Mouse (Mus musculus): ENCODE data around the gene Tspan18. TPM values are rescaled to one million over a fixed set of nuclear protein-coding genes. Genes with fewer than 3 reads are reported as not detected.

The Tspan18 gene
- polyA plus RNA-seq, 1 experiment: 43.9 TPM

- TF ChIP-seq POLR2A (IDR thresholded peaks at IDR 0.05; ENCODE audit: borderline replicate concordance, extremely low read depth, insufficient read depth, insufficient read length, poor library complexity, severe bottlenecking) (no peak), CTCF (IDR thresholded peaks at IDR 0.05; ENCODE audit: borderline replicate concordance, extremely low read depth, insufficient read depth, insufficient read length) (no peak)
- no peak for DNase-seq (ENCODE audit: low read depth)
These were observed 102.2 kb downstream of the Tspan18 start for GRCm38 (mm10) chr2:93232141-93232540.

GRCm38 (mm10) chr2:93228480-93228824 is 105.9 kb downstream of the Tspan18 start:
- TF ChIP-seq POLR2A (IDR thresholded peaks at IDR 0.05; ENCODE audit: borderline replicate concordance, extremely low read depth, insufficient read depth, insufficient read length, poor library complexity, severe bottlenecking): no peak
- TF ChIP-seq CTCF (IDR thresholded peaks at IDR 0.05; ENCODE audit: borderline replicate concordance, extremely low read depth, insufficient read depth, insufficient read length): no peak
- peak; percentile 93 for DNase-seq (ENCODE audit: low read depth)

DNA sequence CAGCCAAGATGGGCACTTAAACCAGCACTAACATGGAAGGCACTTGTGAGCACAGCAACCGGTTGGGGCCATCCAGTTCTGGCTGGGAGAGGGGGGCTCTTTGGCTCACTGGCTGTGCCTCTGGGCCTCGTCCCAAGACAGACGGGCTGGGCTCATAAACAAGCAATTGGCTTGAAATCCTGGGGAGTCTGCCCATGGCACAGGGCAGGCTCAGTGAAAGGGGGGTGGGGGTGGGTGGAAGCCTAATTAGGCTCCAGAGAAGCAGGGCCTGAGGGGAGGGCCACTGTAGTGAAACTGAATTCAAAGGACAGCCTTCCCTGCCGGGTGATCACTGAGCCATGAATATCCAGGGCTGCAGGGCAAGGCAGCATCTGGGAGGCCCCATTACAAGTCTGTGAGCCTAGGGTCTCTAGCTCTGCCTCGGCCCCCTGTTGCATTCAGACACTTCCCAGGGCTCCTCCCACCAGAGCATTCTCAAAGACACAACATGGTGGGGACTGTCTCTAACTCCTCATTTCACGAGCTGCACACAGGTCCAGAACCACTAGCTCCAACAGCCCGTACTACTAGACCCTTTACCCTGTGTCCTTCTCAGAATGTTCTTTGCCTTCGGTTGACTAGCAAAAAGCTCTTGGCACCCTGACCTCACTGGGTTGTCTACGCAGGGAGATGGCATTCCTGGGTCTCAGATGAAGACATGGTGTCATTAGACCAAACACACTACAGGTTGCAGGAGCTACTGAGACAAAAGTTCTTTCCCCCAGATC is 106.4 kb downstream of the Tspan18 start:
- TF ChIP-seq POLR2A (IDR thresholded peaks at IDR 0.05; ENCODE audit: borderline replicate concordance, extremely low read depth, insufficient read depth, insufficient read length, poor library complexity, severe bottlenecking): no peak
- DNase-seq (ENCODE audit: low read depth): peak; percentile 97

DNA sequence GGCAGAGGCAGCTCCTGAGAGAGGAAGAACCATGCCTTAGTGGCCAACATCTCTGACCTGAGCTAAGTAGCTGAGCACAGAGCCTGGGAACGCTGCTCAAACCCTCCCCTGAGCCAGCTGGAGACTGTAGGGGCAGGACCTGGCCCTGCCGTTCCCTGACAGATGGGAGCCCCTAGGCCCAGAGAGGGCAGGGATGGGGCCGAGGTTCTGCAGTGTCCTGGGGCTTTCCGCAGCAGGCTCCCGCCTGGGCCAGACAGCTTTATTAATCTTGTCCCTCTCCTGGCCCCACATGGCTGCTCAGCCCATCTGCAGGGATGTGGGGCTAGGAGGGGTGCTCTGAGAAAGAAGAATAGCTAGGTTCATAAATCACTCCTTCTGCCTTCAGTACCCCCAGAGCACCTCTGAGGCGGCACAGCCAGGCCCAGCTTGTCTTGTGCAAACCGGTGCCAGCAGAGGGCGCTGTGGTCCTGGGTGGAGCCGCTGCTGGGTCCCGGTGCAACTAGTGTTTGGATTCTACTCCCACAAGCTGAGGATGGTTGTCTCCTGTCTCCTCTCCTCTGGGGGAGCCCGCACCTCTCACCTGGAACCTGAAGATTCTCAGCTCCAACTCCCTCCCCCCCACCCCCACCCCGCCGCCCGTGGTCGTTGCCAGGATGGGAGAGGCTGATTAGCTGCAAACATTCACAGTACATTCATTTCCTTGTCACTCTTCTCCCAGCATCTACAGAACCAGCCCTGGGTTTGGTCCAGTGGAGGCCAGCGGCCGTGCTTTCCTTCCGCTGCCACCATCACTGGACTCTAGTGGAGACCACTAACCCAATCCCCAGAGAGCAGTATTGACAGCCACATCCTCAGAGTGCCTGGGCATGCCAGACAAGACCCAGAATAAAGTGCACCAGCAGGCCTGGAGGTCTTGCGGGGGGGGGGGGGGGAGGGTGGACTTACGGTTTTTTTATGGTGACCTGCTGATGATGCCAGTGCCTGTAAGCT is 107.4 kb downstream of the Tspan18 start:
- TF ChIP-seq CTCF (IDR thresholded peaks at IDR 0.05; ENCODE audit: borderline replicate concordance, extremely low read depth, insufficient read depth, insufficient read length) (peak; percentile 99), POLR2A (IDR thresholded peaks at IDR 0.05; ENCODE audit: borderline replicate concordance, extremely low read depth, insufficient read depth, insufficient read length, poor library complexity, severe bottlenecking) (no peak)
- peak; percentile 94 for DNase-seq (ENCODE audit: low read depth)

DNA sequence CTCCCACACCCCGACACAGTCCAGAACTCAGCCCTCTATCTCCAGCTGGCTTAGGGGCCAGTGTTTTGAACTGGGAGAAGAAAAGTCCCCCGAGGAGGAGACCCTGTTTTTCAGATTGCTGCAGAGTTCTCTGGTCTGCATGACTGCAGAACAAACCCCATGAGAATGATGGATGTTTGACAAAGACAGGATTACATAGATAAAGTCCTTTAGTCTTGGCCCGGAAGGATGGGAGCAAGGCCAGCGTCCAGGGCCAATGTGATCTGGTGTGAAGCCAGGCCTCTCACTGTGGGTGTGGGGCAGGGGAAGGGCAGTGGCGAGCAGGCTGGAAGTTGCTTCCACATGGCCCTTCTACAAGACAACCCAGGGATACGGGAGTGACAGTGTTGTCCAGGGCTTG is 110.8 kb downstream of the Tspan18 start:
- TF ChIP-seq POLR2A (IDR thresholded peaks at IDR 0.05; ENCODE audit: borderline replicate concordance, extremely low read depth, insufficient read depth, insufficient read length, poor library complexity, severe bottlenecking): no peak
- TF ChIP-seq CTCF (IDR thresholded peaks at IDR 0.05; ENCODE audit: borderline replicate concordance, extremely low read depth, insufficient read depth, insufficient read length): no peak
- no peak for DNase-seq (ENCODE audit: low read depth)

GRCm38 (mm10) chr2:93220447-93220846 is 113.9 kb downstream of the Tspan18 start:
- no peak for DNase-seq (ENCODE audit: low read depth)

DNA sequence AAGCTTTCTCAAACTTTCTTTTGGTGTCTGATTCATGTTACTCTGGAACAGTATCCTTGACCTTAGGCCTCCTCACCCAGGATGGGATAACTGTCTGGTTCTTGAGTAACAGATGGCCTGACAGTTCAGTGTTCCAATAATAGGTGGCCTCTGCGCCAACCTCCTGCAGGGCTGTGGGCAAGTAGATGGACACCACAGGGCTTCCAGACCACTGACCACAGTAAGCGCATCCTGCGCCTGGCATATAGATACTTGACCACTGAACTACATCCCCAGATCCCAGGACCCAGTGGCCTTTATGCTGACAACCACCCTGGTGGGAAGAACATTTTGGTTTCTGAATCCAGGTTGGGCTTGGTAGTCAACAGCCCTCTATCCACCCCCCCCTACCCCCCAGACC is 114.7 kb downstream of the Tspan18 start:
- DNase-seq (ENCODE audit: low read depth): no peak
- TF ChIP-seq CTCF (IDR thresholded peaks at IDR 0.05; ENCODE audit: borderline replicate concordance, extremely low read depth, insufficient read depth, insufficient read length) (no peak), POLR2A (IDR thresholded peaks at IDR 0.05; ENCODE audit: borderline replicate concordance, extremely low read depth, insufficient read depth, insufficient read length, poor library complexity, severe bottlenecking) (no peak)

More at GRCm38 (mm10) chr2:93220447-93220846, 113.9 kb downstream of the Tspan18 start:
- TF ChIP-seq POLR2A (IDR thresholded peaks at IDR 0.05; ENCODE audit: borderline replicate concordance, extremely low read depth, insufficient read depth, insufficient read length, poor library complexity, severe bottlenecking) (no peak), CTCF (IDR thresholded peaks at IDR 0.05; ENCODE audit: borderline replicate concordance, extremely low read depth, insufficient read depth, insufficient read length) (peak; percentile 32; the same call in 1 of the 2 replicates)

DNA sequence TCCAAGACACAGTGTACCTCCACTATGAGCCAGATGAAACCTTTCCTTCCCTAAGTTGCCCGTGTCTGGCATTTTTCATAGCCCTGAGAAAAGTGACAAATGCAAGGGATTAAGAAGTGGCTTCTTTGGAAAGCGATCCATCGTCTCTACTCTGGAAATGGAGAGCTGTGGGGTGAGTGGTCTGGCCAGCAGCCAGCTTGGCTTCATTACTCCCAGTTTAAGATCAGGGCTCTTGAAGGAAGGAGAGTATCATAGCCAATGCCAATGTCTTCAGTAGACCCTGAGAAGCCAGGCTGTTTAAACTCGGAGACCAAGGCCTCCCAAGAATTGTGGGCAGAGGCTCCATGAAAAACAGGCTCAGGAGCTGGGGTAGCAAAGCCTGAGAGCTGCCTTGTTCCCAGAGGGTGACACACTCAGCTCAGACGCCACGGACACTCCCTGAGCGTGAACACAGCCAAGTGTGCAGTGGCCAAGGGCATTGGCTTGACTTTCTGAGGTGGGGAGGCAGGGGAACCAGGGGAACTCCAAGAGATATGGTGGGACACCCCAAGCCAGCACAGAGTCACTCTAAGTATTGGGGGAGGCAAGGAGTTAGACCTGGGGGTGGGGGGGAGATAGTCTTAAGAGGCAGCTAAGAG is 115.8 kb downstream of the Tspan18 start:
- TF ChIP-seq POLR2A (IDR thresholded peaks at IDR 0.05; ENCODE audit: borderline replicate concordance, extremely low read depth, insufficient read depth, insufficient read length, poor library complexity, severe bottlenecking) (no peak), CTCF (IDR thresholded peaks at IDR 0.05; ENCODE audit: borderline replicate concordance, extremely low read depth, insufficient read depth, insufficient read length) (no peak)
- DNase-seq (ENCODE audit: low read depth): no peak

DNA sequence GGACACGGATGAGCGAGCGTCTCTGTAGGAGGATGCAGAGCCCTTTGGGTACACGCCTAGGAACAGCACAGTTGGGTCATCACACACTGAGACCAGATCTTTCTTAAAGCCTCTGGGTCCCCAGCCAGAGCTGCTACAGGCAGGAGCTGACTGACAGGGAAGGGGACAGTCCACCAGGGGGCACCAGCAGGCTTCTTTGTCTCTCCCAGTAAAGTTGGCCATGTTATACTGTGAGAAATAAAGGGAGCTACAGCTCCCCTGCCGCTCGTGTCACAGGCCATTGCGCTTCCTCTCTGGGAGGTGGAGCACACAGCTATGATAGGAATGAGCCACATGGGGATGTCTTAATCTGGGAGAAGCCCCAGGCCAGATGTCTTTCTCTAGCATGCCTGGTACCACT is 117.3 kb downstream of the Tspan18 start:
- peak; percentile 90 for TF ChIP-seq CTCF (IDR thresholded peaks at IDR 0.05; ENCODE audit: borderline replicate concordance, extremely low read depth, insufficient read depth, insufficient read length)
- TF ChIP-seq POLR2A (IDR thresholded peaks at IDR 0.05; ENCODE audit: borderline replicate concordance, extremely low read depth, insufficient read depth, insufficient read length, poor library complexity, severe bottlenecking): no peak
- peak; percentile 93 for DNase-seq (ENCODE audit: low read depth)

DNA sequence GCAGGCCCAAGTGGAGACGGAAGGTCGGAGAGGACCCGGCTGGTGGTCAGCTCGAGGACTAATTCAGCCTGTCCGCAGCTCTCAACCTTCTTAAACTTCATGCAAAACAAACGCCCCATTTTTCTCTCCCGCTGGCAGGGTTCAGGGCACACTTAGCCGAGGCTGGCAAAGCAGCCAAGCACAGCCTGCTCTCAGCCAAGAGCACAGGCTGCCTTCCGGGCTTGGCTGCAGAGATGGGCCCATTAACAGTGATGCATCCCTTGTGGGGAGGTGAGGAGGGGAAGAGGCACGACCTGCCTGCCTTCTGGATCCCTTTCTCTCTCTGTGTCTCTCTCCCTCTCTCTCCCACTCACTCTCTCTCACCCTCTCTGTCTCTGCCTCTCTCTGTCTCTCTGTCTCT is 118.5 kb downstream of the Tspan18 start:
- TF ChIP-seq POLR2A (IDR thresholded peaks at IDR 0.05; ENCODE audit: borderline replicate concordance, extremely low read depth, insufficient read depth, insufficient read length, poor library complexity, severe bottlenecking) (no peak), CTCF (IDR thresholded peaks at IDR 0.05; ENCODE audit: borderline replicate concordance, extremely low read depth, insufficient read depth, insufficient read length) (no peak)
- no peak for DNase-seq (ENCODE audit: low read depth)

- no peak for DNase-seq (ENCODE audit: low read depth)
These were observed 120.1 kb downstream of the Tspan18 start for GRCm38 (mm10) chr2:93214192-93214591.

More at GRCm38 (mm10) chr2:93214192-93214591, 120.1 kb downstream of the Tspan18 start:
- TF ChIP-seq CTCF (IDR thresholded peaks at IDR 0.05; ENCODE audit: borderline replicate concordance, extremely low read depth, insufficient read depth, insufficient read length): no peak

Measured in brain, embryonic 14.5 days (tissue).